Mouse (Mus musculus): ENCODE data around the gene Hist1h2bj.

DNA sequence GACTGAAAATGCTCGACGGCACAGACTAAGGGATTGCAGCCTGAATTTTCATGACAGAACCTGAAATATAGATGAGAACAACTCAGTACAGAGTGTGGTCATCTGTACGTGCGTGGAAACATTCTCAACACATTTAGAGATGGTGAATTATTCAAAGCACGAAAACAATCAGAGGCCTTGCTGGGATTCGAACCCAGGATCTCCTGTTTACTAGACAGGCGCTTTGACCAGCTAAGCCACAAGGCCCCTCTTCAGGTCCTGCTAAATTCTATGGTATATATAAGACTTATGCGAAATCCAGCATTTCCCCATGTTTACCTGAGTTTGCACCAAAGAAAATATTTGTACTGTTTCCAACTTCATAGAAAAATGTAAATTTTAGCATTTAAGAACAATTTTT lies 13.1 kb upstream of the Hist1h2bj start:
- TF ChIP-seq CTCF (IDR thresholded peaks at IDR 0.05; ENCODE audit: control insufficient read depth, insufficient read depth, low read length) (no peak), POLR2A (IDR thresholded peaks at IDR 0.05; ENCODE audit: borderline replicate concordance, control insufficient read depth, low read depth, low read length) (no peak)
